Mouse (Mus musculus): Measurements from ENCODE around the gene Nxph1.

Nxph1 gene

DNA sequence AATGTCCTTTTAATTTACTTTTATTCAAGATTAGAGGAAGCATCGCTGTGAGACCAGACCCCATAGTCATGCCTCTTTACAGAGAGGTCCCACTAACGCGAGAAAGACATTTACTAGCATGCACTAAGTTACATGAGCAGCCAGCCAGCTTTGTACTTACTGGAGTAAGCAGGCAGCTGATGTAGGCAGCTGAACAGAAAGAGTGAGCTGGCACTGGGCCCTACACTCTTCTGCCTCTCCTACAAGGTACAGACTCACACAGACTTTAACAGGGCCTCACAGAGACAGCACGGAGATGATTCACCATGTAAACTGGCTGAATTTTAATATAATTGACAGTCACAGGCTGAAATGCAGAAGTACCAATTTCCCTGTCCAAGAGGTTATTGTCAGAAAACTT, 11.6 kb downstream of the Nxph1 start:
- peak in 1 of 2 experiments; percentile 27 for DNase-seq (ENCODE audit: low spot score in 2 of 2)

DNA sequence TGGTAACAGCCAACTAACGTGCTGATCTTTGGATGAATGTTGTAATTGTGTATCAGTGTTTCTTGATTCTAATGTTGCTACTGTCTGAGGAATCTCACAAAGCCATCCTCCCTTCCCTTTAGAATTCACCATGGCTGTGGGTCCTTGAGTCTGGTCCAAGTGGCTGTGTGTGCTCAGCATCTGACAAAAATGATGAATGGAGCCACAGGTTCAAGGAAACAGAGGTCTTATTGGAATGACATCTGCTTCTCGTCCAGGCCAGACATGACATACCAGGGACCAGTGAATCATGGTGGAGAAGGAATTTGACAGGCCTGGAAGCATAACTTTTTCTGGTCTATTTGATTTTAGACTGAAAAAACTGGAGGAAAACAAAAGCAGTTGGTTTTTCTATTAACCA, 22.3 kb downstream of the Nxph1 start:
- DNase-seq (ENCODE audit: low spot score in 2 of 2), result no peak

DNA sequence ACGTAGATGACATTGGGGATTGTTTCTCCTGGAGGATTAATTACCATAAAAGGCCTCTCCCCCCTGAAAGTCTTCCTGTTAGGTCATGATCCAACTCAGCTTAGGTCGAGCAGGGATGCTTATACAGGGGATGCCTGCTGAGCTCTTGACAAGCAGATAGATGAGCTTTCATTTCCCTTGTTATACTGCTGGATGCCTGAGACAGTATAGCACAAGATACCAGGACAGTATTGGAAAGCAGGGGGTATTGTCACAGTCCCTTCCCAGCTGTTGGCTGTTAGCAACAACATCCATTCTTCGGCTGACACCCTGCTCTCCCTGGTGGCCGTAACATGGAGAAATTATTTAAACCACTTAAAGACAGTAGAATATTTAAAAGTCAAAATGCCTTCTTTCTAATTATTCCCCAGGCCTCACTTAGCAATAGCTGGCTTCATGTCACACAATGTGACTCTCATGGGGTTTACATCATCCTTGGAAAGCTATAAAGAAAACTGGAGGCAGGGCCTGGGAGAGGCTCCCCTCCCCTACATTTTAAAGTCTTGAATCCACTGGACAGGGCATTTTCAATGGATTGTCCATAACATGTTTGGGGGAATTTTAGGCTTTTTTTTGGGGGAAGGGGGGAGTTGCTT, 31.1 kb downstream of the Nxph1 start:
- DNase-seq (ENCODE audit: low spot score in 2 of 2), result no peak

DNA sequence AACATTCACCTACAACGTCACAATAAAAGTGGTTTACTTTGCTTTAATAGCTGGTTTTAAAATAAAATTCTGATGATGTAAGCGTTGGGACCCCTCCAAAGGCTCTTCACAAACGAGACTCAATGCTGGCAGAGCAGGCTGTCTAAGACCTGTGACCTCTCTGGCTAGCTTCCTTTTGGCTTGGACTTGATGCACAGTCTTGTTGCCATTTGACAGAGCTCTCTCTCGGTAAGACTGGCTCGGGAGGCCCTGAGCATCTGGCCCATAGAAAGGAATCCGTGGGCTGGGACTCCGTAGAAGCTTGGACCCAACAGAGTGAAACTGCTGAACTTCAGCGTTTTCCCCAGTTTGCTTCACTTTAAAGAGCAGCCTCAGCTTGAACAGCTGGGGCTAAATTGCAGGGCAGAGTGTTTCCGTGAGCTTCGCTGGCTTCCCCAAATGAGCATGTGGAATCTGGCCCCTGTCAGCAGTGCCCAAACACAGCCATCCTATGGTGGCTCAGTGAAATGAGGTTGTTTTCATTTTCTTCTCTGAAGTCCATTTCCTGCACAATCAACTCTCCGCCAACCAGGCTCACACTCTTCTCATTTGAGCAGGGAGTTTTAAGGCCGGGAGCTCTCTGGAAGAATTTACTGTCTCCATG, 48.2 kb downstream of the Nxph1 start:
- DNase-seq (ENCODE audit: low spot score in 2 of 2), result peak in 1 of 2 experiments; percentile 20

DNA sequence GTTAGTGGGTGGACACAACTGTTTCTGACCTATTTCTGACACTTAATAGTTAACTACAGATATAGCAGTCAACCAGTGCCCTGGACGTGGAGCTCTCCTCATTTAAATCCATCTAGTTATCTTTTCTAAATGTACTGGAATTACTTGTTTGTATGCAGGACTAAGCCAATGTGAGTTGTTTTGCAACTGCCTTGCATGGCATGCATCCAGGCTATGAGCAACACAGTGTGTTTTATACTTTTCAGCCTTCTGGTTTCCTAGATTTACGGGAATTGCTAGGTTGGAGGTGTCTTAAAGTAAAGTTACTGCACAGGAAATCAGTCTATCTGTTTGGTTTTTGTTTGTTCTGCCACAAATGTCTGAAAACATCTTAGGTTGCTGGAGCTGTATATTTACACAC, 49.1 kb downstream of the Nxph1 start:
- DNase-seq (ENCODE audit: low spot score in 2 of 2), result peak in 1 of 2 experiments; percentile 22

DNA sequence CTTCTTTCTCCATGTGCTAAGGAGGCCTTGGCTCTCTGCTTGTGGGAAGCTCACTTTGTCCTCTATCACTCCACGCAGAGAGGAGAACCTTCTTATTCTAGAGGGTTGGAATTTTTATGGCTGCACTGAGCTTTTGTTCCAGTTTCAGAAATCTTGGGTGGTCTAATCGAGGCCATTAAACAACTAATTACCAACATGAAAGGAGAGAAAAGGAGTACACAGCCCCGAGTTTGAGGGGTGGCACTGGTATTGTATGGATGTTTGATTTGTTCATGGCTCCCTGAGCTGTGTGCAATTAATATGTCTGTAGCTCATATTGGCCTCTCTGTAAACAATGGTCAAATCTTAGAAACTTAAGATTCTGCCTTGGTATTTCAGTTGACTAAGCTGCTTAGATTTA, 54.5 kb downstream of the Nxph1 start:
- no peak for DNase-seq (ENCODE audit: low spot score in 2 of 2)

DNA sequence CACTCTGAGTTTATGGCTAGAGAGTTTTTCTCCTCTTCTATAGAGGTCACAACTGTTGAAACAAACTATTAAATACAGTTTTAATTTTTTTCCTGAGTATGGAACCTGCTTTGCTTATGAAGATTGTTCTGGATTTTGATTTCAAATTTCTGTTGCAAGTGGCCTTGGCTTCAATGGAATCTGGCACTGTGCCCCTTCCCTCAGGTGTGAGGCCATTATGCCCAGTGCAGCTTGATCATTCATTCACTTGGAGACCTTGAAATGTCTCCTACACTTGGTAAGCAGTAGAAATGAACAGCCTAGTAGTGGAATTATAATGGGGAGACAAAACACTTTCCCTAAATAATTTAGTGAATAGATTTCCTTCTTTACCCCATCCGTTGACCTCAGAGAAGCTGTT, 78.4 kb downstream of the Nxph1 start:
- no peak for DNase-seq (ENCODE audit: low spot score in 2 of 2)

DNA sequence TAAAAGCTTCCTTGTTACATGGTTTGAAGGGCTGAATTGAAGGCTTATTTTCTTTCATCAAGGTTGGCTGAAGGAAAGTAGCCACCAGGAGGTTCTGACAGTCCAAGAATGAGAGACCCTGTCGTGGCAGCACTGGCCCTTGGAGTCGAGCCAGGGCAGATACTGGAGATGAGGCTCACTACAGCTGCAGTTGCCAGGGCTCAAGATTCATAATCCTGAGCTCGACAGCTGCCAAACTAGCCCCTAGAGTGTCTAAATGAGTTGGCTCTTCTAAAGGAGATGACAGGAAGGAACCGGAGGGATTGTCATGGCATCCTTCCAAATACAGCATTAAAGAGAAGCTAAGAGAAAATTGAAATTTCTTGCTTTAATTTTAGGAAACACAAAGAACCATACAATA, 78.9 kb downstream of the Nxph1 start:
- DNase-seq (ENCODE audit: low spot score in 2 of 2), result peak; percentile 37 to 38

DNA sequence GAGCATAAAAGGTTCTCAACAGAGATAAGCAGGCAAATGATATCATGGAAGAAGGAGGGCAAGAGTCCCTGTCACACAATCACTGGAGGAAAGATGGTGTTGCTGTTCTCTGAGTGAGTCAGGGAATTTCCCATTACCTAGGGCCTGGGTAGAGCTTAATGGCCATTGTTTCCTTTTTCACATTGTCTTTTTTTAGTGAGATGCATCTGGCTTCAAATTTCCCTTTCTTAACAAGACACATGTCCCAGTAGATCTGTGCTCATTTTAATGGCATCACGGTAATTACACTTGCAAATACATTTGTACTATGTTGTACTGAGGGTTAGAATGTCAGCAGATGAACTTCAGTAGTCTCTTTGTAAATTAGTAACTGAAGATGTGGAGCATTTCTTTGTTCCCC, 80.3 kb downstream of the Nxph1 start:
- no peak for DNase-seq (ENCODE audit: low spot score in 2 of 2)

DNA sequence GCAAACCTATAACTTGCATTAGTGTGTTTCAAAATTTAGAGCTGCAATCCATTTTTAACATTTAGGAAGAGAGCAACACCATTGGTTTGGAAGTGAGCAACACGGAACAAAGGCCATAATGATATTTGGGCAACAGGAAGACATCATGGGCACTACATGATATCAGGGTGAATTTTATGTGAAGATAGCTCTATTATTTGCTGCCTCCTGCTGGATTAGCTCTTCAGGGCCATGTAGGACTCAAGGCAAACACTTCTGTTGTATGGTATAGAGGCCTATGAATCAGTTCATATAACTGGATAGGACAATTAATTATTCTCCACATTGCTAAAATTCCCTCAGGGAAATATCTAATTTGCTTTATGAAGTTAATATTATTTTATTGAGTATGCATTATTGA, 91.1 kb downstream of the Nxph1 start:
- no peak for DNase-seq (ENCODE audit: low spot score in 2 of 2)

DNA sequence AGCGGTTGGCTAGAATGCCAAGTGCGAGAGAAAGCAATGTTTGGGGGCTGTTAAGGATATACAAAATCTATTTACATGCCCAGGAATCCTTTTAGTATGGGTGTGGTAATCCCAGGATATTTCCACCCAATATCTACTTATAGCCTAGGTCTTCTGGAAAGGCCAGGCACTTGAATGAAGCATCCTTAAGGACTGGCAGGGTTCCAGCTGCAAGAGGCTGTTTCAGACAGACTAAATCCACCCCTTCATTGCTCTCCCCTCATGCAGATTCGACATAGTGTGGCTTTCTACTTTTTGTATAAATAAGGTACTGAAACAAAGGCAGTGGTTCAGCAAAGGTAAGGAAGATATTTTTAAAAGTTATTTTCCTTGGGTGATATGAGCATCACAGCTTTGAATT, 92.8 kb downstream of the Nxph1 start:
- DNase-seq (ENCODE audit: low spot score in 2 of 2), result no peak

DNA sequence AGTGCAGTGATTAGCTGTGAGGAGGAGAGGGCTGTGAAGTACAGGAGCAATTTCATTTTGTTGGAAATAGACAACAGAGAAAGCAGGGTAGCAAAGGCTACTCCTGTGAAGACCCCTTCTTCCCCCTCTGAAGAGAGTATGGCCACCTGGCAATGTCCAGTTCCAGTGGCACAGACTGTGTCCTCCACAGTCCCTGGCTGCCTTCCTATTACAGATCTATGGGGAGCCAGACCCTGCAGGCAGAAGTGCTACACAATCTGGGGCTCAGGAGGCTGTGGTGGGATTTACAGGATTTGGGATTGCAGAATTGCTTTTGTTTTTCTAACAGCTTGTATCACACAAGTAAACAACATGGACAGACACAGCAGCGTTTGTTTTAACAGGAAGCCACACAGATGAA, 94.2 kb downstream of the Nxph1 start:
- no peak for DNase-seq (ENCODE audit: low spot score in 2 of 2)

DNA sequence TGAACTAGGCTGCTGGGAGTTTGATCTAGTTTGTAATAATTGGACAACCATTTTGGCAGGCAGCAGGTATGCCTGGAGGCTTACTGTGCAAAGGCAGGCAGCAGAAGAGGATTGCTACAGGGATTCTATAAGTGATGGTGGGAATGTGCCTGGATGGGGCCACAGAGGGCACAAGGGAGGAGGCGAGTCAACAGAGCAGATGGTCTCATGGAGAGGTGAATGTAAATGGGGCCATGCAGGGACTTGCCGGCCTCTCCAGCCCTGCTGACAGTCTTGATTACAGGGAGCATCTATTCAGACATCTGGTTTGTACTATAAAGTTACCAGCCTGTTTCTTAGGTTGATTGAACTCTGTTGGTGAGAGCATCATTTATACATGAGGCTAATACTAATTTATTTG, 98.6 kb downstream of the Nxph1 start:
- no peak for DNase-seq (ENCODE audit: low spot score in 2 of 2)

DNA sequence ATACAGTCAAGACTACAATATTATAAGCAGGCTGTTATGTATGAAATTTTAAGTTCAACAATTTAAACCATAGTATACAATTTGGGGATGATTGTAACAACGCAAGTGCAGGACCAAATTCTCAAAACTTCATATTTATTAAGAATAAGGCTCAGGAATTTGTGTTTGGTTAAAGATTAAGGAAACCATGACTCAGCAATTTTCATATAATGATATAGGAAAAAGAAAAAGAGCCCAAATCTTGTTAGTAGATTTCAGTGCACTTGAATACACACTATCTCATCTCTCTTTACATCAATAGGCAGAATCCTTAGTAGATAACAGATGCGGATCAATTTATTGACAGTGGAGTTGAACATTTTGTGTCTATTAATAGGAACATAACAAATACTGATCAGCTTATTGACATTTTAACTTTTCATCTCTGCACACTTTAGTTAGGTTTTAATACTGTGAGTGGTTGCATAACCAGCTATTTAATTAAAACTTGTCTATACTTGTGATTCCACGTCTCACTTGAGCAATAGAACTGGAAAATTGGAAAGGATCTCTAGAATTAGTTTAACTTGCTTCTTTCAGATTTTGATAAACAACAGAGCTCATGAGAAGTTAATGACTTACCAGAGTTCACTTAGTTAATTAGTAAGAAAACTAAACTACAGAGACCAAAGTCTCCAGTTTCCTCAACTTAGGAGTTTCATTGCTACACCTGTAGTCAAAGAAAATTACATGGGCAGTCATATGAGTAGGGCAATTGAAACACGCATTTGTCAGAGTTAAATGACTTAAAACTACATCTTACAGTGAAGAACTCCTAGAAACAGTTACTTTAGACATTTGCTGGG, 113.3 kb downstream of the Nxph1 start:
- no peak for DNase-seq (ENCODE audit: low spot score in 2 of 2)

DNA sequence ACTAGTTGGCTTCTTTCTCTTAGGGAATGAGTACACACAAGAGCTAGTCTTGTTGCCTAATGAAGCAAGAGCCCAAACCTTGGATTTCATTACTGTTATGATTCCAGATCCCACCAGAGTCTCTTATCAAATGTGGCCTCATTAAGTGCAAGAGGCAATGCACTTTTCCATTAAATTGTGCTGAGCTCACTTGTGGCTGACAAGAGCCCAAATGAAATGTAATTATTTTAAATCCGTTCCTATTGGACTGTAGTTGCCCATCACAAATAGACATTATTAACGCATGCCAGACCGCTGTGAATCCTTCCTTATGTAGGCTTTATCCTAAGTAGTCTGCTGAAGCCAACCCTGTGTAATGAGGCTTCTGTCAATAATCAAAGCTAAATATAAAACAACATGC, 118.2 kb downstream of the Nxph1 start:
- DNase-seq (ENCODE audit: low spot score in 2 of 2), result no peak

DNA sequence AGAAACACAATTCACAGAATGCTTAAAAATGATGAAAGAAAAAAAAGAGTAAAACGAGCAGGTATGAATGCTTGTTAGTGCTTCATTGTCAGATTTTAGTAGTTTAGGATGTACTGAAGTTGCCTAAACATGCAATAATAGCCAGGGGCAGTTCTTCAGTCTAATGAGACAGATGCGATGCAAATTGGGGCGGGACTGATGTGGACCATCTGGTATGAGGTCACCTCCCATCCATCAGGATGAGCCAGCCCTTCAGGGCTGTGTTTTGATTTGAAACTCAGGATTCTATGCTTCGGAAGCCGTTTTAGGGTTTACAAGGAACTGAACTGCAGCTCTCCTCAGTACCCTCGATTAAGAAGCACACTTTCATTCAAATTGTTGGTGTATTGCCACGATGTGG, 121.7 kb downstream of the Nxph1 start:
- no peak for DNase-seq (ENCODE audit: low spot score in 2 of 2)

DNA sequence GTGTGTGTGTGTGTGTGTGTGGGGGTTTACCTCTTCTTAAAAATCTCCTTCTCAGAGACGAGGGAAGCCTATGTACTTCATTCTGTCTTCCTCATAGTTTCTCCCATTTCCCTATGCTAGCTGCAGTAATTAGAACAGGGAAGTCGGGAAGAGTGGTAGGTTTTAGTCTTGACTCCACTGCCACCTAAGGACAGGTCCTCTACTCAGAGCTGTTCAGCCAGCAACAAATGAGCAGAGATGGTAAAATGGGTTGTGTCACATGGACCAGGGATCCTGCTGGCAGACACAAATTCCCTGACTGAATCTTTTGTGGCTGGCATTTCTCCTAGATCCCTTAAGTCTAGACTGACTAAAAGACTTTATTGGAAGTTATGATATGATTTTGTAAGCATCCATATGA, 128.2 kb downstream of the Nxph1 start:
- no peak for DNase-seq (ENCODE audit: low spot score in 2 of 2)

DNA sequence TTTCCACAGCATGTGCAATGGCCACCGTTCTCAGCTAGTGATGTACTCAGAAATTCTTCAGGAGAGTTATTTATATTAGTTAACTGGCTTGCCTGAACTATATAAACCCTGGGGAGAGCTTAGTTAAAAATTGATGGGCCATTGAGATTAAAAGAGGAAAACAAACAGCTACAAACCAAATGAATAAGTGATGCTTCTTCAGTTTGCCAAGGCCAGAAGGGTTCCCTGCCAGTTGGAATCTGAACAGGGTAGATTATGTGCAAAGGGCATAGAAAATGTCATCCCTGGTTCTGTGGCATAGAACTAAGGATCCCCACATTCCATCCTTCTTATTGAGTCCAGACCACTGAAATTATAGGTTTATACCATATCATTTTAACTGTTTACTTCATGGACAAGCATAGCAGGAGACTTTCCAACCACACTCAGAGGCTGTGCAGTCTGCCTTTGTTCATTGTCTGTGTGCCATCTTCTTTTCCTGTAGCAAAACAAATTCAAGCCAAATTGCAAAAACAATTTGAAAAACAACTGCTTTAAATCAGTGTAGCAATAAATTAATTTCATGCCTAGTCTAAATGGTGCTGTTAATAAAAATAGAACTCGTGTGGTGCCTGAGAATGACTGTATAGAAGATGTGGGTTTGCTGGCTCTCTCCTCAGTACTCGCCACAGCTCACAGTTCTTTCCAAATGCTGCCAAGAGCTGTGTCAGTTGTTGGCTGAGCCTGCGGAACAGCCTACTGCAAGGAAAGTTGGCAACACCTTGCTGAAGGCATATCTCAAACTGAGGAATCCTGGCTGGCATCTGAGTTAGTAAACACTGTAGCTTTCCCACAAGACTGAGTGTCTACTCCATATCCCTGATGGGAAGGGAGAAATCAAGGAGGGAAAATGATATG, 129.8 kb downstream of the Nxph1 start:
- peak; percentile 69 to 77 for DNase-seq (ENCODE audit: low spot score in 2 of 2)

DNA sequence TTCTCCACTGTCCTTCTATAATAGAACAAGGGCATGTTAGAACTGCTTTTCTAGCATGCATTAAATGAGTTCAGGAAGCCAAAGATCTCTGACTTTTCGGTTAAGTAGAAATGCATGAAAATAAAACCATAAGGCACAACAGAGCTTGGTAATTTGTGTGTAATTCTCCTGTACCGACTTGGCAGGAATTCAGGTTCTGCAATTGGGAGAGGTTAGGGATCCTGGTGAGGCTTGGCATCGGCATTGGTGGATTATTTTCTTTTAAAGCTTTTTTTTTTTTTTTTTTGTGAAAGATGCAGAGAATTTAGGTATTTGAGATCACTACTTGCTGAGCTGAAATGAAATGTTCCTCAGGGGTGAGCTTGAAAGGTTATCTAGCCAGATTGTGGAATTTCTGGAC, 135.6 kb downstream of the Nxph1 start:
- no peak for DNase-seq (ENCODE audit: low spot score in 2 of 2)

DNA sequence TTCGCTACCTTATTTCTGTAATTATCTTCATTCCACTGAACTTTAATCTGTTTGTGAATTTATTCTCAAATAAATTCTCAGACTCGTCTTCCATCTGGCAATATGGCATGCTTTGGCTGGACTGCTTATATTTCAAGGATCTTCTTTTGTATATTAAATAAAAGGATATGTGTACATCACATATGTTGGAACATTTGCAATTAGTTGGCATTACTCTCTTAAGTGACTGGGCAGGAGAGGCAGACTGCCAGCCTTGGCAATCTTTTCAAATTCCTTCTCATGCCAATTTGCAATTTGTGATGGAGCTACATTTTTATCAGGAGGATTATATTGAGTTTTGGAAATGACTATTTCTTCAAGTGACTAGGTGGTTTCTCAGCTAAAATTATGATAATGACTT, 149.1 kb downstream of the Nxph1 start:
- no peak for DNase-seq (ENCODE audit: low spot score in 2 of 2)

DNA sequence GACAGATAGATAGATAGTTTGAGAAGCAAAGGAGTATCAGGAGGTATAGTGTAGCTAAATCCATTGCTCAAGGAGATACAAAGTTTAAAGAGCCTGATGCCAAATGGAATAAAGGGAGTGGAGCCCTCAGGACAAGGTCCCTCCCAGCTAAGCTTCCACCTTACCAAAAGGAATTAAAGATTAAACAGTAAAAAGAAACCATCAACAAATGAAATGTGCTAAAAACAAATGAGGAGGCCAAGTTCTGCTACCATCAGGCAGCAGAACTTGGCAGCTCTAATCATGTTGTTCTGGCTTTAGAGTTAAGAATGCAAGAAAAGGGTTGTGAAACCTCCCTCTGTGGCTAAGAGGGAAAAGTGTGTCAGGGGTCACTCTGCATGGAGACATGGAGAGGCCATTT, 159.1 kb downstream of the Nxph1 start:
- DNase-seq (ENCODE audit: low spot score in 2 of 2), result no peak

DNA sequence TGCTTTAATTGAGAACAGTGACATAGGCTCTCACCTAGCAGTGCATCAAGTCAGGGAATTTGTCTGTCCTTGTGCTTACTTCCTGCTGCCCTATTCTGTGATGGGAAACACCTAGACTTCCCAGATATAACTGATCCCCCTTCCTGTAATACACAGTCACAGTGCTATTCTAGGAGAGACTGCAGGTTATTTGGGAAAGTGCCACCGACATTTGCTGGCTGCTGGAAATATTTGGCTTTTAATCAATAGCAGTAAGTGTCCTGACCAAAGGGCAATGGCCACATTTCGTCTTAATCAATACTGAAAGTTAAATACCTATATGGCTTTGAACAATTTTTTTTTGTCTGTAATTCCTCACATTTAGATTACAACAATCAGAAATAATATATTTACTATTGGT, 170.9 kb downstream of the Nxph1 start:
- no peak for DNase-seq (ENCODE audit: low spot score in 2 of 2)
